Mouse (Mus musculus) thymus, postnatal 4 days (tissue): ENCODE results near the gene Slc7a6.
A peak's percentile ranks its signal among the peaks of the same experiment; 100 is the strongest.

ENCODE experiments used
- DNase-seq: peaks from one replicate; pipeline ENCODE4 v3.0.0; 2021

Gene Slc7a6

GRCm38 (mm10) chr8:106140769-106141168, 27.9 kb upstream of the Slc7a6 start:
- DNase-seq: peak; percentile 90

GRCm38 (mm10) chr8:106145331-106145730, 23.3 kb upstream of the Slc7a6 start:
- DNase-seq: no peak

GRCm38 (mm10) chr8:106146014-106146413, 22.6 kb upstream of the Slc7a6 start:
- DNase-seq: no peak

- no peak for DNase-seq
These were observed 20.6 kb upstream of the Slc7a6 start for GRCm38 (mm10) chr8:106147868-106148565.

GRCm38 (mm10) chr8:106149025-106149424, 19.6 kb upstream of the Slc7a6 start:
- DNase-seq: no peak

- peak; percentile 94 for DNase-seq
These were observed 18.6 kb upstream of the Slc7a6 start, which contains the start of gene Pla2g15 for GRCm38 (mm10) chr8:106149801-106150652. Pla2g15 (plus strand) TSS chr8:106150399.

- no peak for DNase-seq
These were observed 18.0 kb upstream of the Slc7a6 start for GRCm38 (mm10) chr8:106150653-106151000.

- no peak for DNase-seq
These were observed 17.6 kb upstream of the Slc7a6 start for GRCm38 (mm10) chr8:106151041-106151440.

- no peak for DNase-seq
These were observed 15.8 kb upstream of the Slc7a6 start for GRCm38 (mm10) chr8:106152876-106153275.

- no peak for DNase-seq
These were observed 11.2 kb upstream of the Slc7a6 start for GRCm38 (mm10) chr8:106157419-106157818.

- no peak for DNase-seq
These were observed 10.3 kb upstream of the Slc7a6 start for GRCm38 (mm10) chr8:106158381-106158780.

- DNase-seq: no peak
These were observed 8.8 kb upstream of the Slc7a6 start for GRCm38 (mm10) chr8:106159876-106160275.

GRCm38 (mm10) chr8:106163251-106163650, 5.4 kb upstream of the Slc7a6 start:
- no peak for DNase-seq

- peak; percentile 86 for DNase-seq
These were observed 3.2 kb upstream of the Slc7a6 start for GRCm38 (mm10) chr8:106165460-106165859.

- DNase-seq: peak; percentile 65
These were observed 618 bp downstream of the Slc7a6 start for GRCm38 (mm10) chr8:106169017-106169933.

GRCm38 (mm10) chr8:106169934-106170480, 1.4 kb downstream of the Slc7a6 start:
- DNase-seq: no peak

- no peak for DNase-seq
These were observed 4.9 kb downstream of the Slc7a6 start for GRCm38 (mm10) chr8:106173566-106173965.

GRCm38 (mm10) chr8:106176891-106177290, 8.2 kb downstream of the Slc7a6 start:
- no peak for DNase-seq

- DNase-seq: no peak
These were observed 8.9 kb downstream of the Slc7a6 start for GRCm38 (mm10) chr8:106177594-106177993.

GRCm38 (mm10) chr8:106178428-106178827, 9.8 kb downstream of the Slc7a6 start:
- DNase-seq: no peak

- DNase-seq: no peak
These were observed 17.1 kb downstream of the Slc7a6 start for GRCm38 (mm10) chr8:106185628-106186270.

GRCm38 (mm10) chr8:106186394-106186793, 17.7 kb downstream of the Slc7a6 start:
- no peak for DNase-seq
